Mouse (Mus musculus) limb, embryonic 12.5 days (tissue): ENCODE measurements around the gene Cpne8. TPM values are rescaled to one million over a fixed set of nuclear protein-coding genes. Genes with fewer than 3 reads are reported as not detected.
"Not testable (repeated sequence)": the region's sequence is repeated elsewhere in the genome, so short reads cannot be mapped to it uniquely, and the experiment has no call there.

Source experiments
- ATAC-seq: fragments of 200-750 bp; cut with Nextera tagmentation; 2 replicates; pipeline ENCODE4 v1.8.0; 2017; ENCODE audit warnings: low read depth, moderate TSS enrichment; ENCODE audit not compliant: insufficient number of reproducible peaks, insufficient read depth, low FRiP score, low TSS enrichment
- H3K27ac ChIP-seq: fragments of 300-500 bp; sonication (generic); 2 replicates; pipeline ENCODE4 v1.5.1; 2016; ENCODE audit warnings: mild to moderate bottlenecking, moderate library complexity
- H3K27me3 ChIP-seq: fragments of 300-500 bp; sonication (generic); 2 replicates; pipeline ENCODE4 v1.6.1; 2016; ENCODE audit warnings: mild to moderate bottlenecking, moderate library complexity
- H3K36me3 ChIP-seq: fragments of 300-500 bp; sonication (generic); 2 replicates; pipeline ENCODE4 v1.6.1; 2016; ENCODE audit warnings: mild to moderate bottlenecking, moderate library complexity
- H3K4me1 ChIP-seq: fragments of 300-500 bp; sonication (generic); replicated peaks from 2 replicates; pipeline ENCODE4 v1.6.1; 2016
- H3K4me2 ChIP-seq: fragments of 300-500 bp; sonication (generic); 2 replicates; pipeline ENCODE4 v1.6.1; 2016; ENCODE audit warnings: mild to moderate bottlenecking, moderate library complexity
- H3K4me3 ChIP-seq: fragments of 300-500 bp; sonication (generic); replicated peaks from 2 replicates; pipeline ENCODE4 v1.5.1; 2016; ENCODE audit warnings: mild to moderate bottlenecking
- H3K9ac ChIP-seq: fragments of 300-500 bp; sonication (generic); replicated peaks from 2 replicates; pipeline ENCODE4 v1.6.1; 2016; ENCODE audit warnings: mild to moderate bottlenecking, moderate library complexity
- H3K9me3 ChIP-seq: fragments of 300-500 bp; sonication (generic); 2 replicates; pipeline ENCODE4 v1.6.1; 2016; ENCODE audit warnings: mild to moderate bottlenecking, moderate library complexity
- WGBS: fragments of 180-500 bp; shearing (Covaris S2); methylation state at CpG from one replicate; pipeline ENCODE4 v1.1.7; 2016; 5-methylcytosine and 5-hydroxymethylcytosine counted together
- polyA plus RNA-seq: library from polyadenylated mRNA; unstranded; fragments of >200 nt; fragmentation: Nextera tagmentation; extraction: Ambion mirVana; gene quantifications from 2 replicates; pipeline ENCODE4 v1.2.1, GENCODE M21; 2016

The Cpne8 gene
- polyA plus RNA-seq, 1 experiment from 2014 or later, result 5.2 TPM

DNA sequence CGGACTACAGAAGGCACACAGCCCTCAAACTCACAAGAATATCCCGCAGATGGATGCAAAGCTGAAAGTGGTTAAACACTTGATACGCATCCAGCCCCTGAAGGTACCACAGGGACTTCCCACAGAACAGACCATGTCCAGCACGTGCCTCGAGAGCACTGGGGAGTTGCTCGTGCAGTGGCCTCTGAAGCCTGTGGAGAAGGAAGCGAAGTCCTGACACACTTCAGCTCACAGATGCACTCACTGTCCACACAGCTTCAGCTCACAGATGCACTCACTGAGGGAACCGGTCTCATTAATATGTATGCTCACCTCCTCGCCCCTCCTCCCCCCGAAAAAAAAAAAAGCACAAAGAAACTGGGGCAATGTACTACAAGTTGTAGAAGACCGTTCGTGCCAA, 117.6 kb downstream of the Cpne8 start:
- Histone ChIP-seq H3K4me1 (0 out of 2 replicates have a peak, but pooled peaks cover 4% of the 10 kb centered on the region), H3K9ac (no peak overlapping the region), H3K4me2 (no peak overlapping the region), H3K27me3 (no peaks in the 10 kb centered on the region), H3K27ac (no peak overlapping the region), H3K9me3 (no peaks in the 10 kb centered on the region), H3K4me3 (no peak overlapping the region), H3K36me3 (no peaks in the 10 kb centered on the region)
- no peak for ATAC-seq
- WGBS, result 74% methylated on average over 12 of the region's 12 CpGs

- 95% methylated on average over 7 of the region's 7 CpGs for WGBS
These were observed 130.6 kb downstream of the Cpne8 start for GRCm38 (mm10) chr15:90548589-90548988.

DNA sequence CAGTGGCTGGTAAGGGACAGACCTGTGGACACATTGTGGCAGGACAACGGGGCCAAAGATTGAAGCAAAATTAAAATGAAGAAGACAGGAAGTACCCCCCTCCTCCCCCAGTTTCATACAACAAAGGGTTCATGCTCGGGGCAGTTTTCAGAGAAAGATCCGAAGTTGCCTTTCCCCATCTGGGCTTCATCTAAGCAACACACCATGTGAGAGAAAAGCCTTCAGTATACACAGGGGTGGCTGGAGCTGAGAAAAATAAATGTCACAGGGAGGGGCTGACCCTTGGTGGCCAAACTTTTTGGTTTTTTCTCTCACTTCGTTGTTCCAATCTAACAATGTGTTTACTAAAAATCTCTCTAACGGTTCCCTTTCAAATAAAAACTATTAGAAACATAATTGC, 135.8 kb downstream of the Cpne8 start:
- Histone ChIP-seq H3K4me2 (no peak overlapping the region), H3K27ac (no peak overlapping the region), H3K9ac (no peak overlapping the region), H3K4me1 (no peaks in the 10 kb centered on the region), H3K9me3 (no peaks in the 10 kb centered on the region), H3K27me3 (no peaks in the 10 kb centered on the region), H3K4me3 (no peak overlapping the region), H3K36me3 (no peaks in the 10 kb centered on the region)
- WGBS, result 36% methylated on average over 5 of the region's 5 CpGs
- no peak for ATAC-seq

More at GRCm38 (mm10) chr15:90548589-90548988, 130.6 kb downstream of the Cpne8 start:
- Histone ChIP-seq H3K4me1 (no peaks in the 10 kb centered on the region), H3K36me3 (no peaks in the 10 kb centered on the region), H3K4me3 (no peak overlapping the region), H3K9ac (no peak overlapping the region), H3K4me2 (no peak overlapping the region), H3K9me3 (no peaks in the 10 kb centered on the region), H3K27me3 (no peaks in the 10 kb centered on the region), H3K27ac (no peak overlapping the region)
- ATAC-seq, result no peak

- H3K27ac ChIP-seq, result no peak overlapping the region
- H3K4me3 ChIP-seq, result no peak overlapping the region
- H3K36me3 ChIP-seq, result no peaks in the 10 kb centered on the region
- no peaks in the 10 kb centered on the region for H3K9me3 ChIP-seq
- H3K27me3 ChIP-seq, result no peaks in the 10 kb centered on the region
- no peaks in the 10 kb centered on the region for H3K4me1 ChIP-seq
- ATAC-seq, result no peak
- H3K9ac ChIP-seq, result no peak overlapping the region
- H3K4me2 ChIP-seq, result no peak overlapping the region
These were observed 137.1 kb downstream of the Cpne8 start for GRCm38 (mm10) chr15:90542126-90542525.

GRCm38 (mm10) chr15:90536311-90537202, 142.7 kb downstream of the Cpne8 start:
- H3K4me3 ChIP-seq, result no peak overlapping the region
- no peak for ATAC-seq
- no peaks in the 10 kb centered on the region for H3K27me3 ChIP-seq
- H3K4me1 ChIP-seq, result peaks cover 10% of the 10 kb centered on the region; the same call in 1 of the 2 replicates
- H3K27ac ChIP-seq, result no peak overlapping the region
- H3K9me3 ChIP-seq, result no peaks in the 10 kb centered on the region
- no peak overlapping the region for H3K4me2 ChIP-seq
- no peak overlapping the region for H3K9ac ChIP-seq
- H3K36me3 ChIP-seq, result no peaks in the 10 kb centered on the region
- 60% methylated on average over 5 of the region's 5 CpGs for WGBS

- 23% methylated on average over 7 of the region's 7 CpGs for WGBS
- Histone ChIP-seq H3K4me3 (no peak overlapping the region), H3K36me3 (no peaks in the 10 kb centered on the region), H3K9ac (no peak overlapping the region), H3K4me1 (peaks cover 10% of the 10 kb centered on the region; the same call in 1 of the 2 replicates), H3K9me3 (no peaks in the 10 kb centered on the region), H3K27ac (no peak overlapping the region), H3K4me2 (no peak overlapping the region), H3K27me3 (no peaks in the 10 kb centered on the region)
- ATAC-seq, result no peak
These were observed 143.5 kb downstream of the Cpne8 start for GRCm38 (mm10) chr15:90535730-90536129.

- ATAC-seq, result no peak
- Histone ChIP-seq H3K9me3 (peaks cover 7% of the 10 kb centered on the region; the same call in 1 of the 2 replicates), H3K4me2 (no peak overlapping the region), H3K4me1 (no peaks in the 10 kb centered on the region), H3K27me3 (no peaks in the 10 kb centered on the region), H3K4me3 (no peak overlapping the region), H3K9ac (no peak overlapping the region), H3K27ac (no peak overlapping the region), H3K36me3 (no peaks in the 10 kb centered on the region)
- WGBS, result 97% methylated on average over 4 of the region's 4 CpGs
These were observed 166.5 kb downstream of the Cpne8 start for GRCm38 (mm10) chr15:90512769-90513168.

GRCm38 (mm10) chr15:90497080-90497479, 182.2 kb downstream of the Cpne8 start:
- no peak for ATAC-seq
- H3K9me3 ChIP-seq, result no peaks in the 10 kb centered on the region
- WGBS, result 90% methylated on average over 3 of the region's 3 CpGs

GRCm38 (mm10) chr15:90491558-90491957, 187.7 kb downstream of the Cpne8 start:
- Histone ChIP-seq H3K27me3 (no peaks in the 10 kb centered on the region), H3K27ac (no peak overlapping the region), H3K4me1 (no peaks in the 10 kb centered on the region), H3K36me3 (no peaks in the 10 kb centered on the region), H3K9ac (no peak overlapping the region), H3K4me2 (no peak overlapping the region), H3K4me3 (no peak overlapping the region), H3K9me3 (no peaks in the 10 kb centered on the region)
- WGBS, result 73% methylated on average over 6 of the region's 6 CpGs
- ATAC-seq, result no peak

More at GRCm38 (mm10) chr15:90497080-90497479, 182.2 kb downstream of the Cpne8 start:
- H3K4me3 ChIP-seq, result no peak overlapping the region
- no peaks in the 10 kb centered on the region for H3K4me1 ChIP-seq
- no peak overlapping the region for H3K4me2 ChIP-seq
- H3K27ac ChIP-seq, result no peak overlapping the region
- H3K9ac ChIP-seq, result no peak overlapping the region
- H3K27me3 ChIP-seq, result no peaks in the 10 kb centered on the region
- no peaks in the 10 kb centered on the region for H3K36me3 ChIP-seq

DNA sequence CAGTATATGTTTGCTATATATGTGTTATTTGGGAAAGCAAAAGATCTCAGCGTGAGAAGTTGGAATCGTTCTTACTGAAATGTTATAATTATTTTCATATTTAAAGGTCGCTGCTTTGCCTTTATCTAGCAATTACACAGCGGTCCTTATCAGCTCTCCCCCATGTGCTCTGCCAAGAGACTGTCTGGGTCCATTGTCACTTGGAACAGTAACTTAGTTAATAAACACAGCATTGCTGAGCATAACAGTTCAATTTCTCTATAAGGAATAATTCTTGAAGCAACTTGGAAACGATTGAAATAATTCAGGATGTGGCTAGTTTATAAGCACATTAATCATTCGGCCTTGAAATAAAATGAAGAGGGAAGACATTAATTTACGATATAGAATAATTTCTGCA, 189.0 kb downstream of the Cpne8 start:
- 91% methylated on average over 7 of the region's 7 CpGs for WGBS
- H3K27me3 ChIP-seq, result no peaks in the 10 kb centered on the region
- no peaks in the 10 kb centered on the region for H3K36me3 ChIP-seq
- no peaks in the 10 kb centered on the region for H3K9me3 ChIP-seq
- no peak for ATAC-seq
- H3K4me1 ChIP-seq, result no peaks in the 10 kb centered on the region
- no peak overlapping the region for H3K4me3 ChIP-seq
- H3K9ac ChIP-seq, result no peak overlapping the region
- H3K27ac ChIP-seq, result no peak overlapping the region
- H3K4me2 ChIP-seq, result no peak overlapping the region

GRCm38 (mm10) chr15:90470561-90470960, 208.7 kb downstream of the Cpne8 start:
- not testable (repeated sequence) for ATAC-seq, H3K4me3 ChIP-seq, H3K9me3 ChIP-seq, H3K4me2 ChIP-seq, H3K4me1 ChIP-seq, H3K9ac ChIP-seq, H3K36me3 ChIP-seq, H3K27me3 ChIP-seq, H3K27ac ChIP-seq

DNA sequence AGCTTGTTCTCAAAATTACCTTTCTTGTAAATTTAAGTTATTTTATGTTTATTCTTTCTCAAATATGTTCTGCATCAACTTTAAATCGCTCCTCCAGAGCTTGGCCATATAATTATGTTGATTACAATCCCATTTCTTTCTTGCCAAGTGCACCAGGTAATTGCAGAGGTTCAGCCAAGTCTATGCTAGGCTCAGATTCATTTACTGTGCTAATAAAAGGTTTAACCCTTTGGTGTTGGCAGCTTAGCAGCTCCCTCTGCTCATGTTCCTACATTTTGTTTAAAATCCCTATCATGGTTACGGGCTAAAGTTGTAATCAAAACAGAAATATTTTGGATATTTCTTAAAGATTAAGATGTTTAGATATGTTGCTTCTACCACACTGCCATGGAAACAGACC, 216.0 kb downstream of the Cpne8 start:
- Histone ChIP-seq H3K4me3 (no peak overlapping the region), H3K27ac (no peak overlapping the region), H3K4me1 (no peaks in the 10 kb centered on the region), H3K36me3 (no peaks in the 10 kb centered on the region), H3K9ac (no peak overlapping the region), H3K27me3 (no peaks in the 10 kb centered on the region), H3K4me2 (no peak overlapping the region), H3K9me3 (0 out of 2 replicates have a peak, but pooled peaks cover 4% of the 10 kb centered on the region)
- ATAC-seq, result no peak
- WGBS, result 58% methylated on average over 2 of the region's 2 CpGs
